Mouse (Mus musculus) brown adipose tissue, adult 24 weeks (tissue): ENCODE results near the gene Ttyh1. TPM values are rescaled to one million over a fixed set of nuclear protein-coding genes. Genes with fewer than 3 reads are reported as not detected.
A peak's percentile ranks its signal among the peaks of the same experiment; 100 is the strongest.

Source experiments
- H3K27ac ChIP-seq: fragments of 200-500 bp; replicated peaks from 2 replicates; pipeline ENCODE4 v1.5.1; 2012; ENCODE audit warnings: low read depth, mild to moderate bottlenecking, low read length
- H3K4me1 ChIP-seq: fragments of 200-500 bp; 2 replicates; pipeline ENCODE4 v1.6.1; 2012; ENCODE audit warnings: low read length, mixed read lengths; ENCODE audit not compliant: control insufficient read depth, insufficient read depth, insufficient read length
- H3K4me3 ChIP-seq: fragments of 200-500 bp; 2 replicates; pipeline ENCODE4 v1.5.1; 2012; ENCODE audit warnings: low read depth, mild to moderate bottlenecking, low read length, moderate library complexity; ENCODE audit not compliant: insufficient read depth
- polyA plus RNA-seq: library from polyadenylated mRNA; stranded (reverse); fragments of >200 nt; gene quantifications from 2 replicates; pipeline ENCODE4 v1.2.4, GENCODE M21; 2012; ENCODE audit not compliant: missing spikeins, insufficient read depth, insufficient read length

Gene Ttyh1
- polyA plus RNA-seq: 1.4 and 2.3 TPM in 2 replicates

DNA sequence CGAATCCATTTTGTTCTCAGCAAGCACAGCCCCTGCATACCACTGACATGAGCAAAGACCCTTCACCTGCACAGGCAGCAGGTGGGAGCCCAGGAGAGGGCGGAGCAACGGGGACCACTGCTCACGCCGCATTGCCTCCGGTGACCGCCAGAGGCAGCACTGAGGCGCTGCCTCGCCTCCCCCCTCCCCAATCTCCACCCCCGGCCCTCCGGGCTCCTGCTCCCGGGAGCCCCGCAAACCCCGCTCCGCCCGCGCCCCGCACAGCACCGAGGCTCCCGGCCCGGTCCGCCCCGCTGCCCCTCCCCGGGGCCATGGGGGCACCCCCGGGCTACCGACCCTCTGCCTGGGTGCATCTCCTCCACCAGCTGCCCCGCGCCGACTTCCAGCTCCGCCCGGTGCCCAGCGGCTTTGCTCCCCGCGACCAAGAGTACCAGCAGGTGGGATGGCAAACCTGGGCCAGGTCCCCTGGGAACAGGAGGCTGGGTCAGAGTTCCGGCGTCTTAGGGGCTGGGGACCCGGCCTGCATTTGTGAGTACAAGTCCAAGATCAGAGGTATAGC is at the start of gene Ttyh1:
Ttyh1 (plus strand) TSS at position 65 of the 559 bp plus-strand sequence.
- Histone ChIP-seq H3K4me3 (no peak within 1 kb of the TSS), H3K4me1 (no peaks in the 10 kb centered on the region), H3K27ac (no peak within 1 kb of the TSS)

- no peak overlapping the region for H3K27ac ChIP-seq
- no peak overlapping the region for H3K4me3 ChIP-seq
- peaks cover 3% of the 10 kb centered on the region; the same call in 1 of the 2 replicates for H3K4me1 ChIP-seq
These were observed 48.1 kb upstream of the Ttyh1 start for GRCm38 (mm10) chr7:4071066-4071465.

- no peak overlapping the region for H3K27ac ChIP-seq
- H3K4me3 ChIP-seq: no peak overlapping the region
- H3K4me1 ChIP-seq: no peaks in the 10 kb centered on the region
These were observed 46.1 kb upstream of the Ttyh1 start for GRCm38 (mm10) chr7:4073144-4073543.

- Histone ChIP-seq H3K4me3 (no peak overlapping the region), H3K4me1 (no peaks in the 10 kb centered on the region), H3K27ac (no peak overlapping the region)
These were observed 39.7 kb upstream of the Ttyh1 start for GRCm38 (mm10) chr7:4079511-4079910.

GRCm38 (mm10) chr7:4080552-4080951 is 38.7 kb upstream of the Ttyh1 start:
- H3K4me1 ChIP-seq: no peaks in the 10 kb centered on the region
- peak overlapping the region; percentile 63 for H3K27ac ChIP-seq
- no peak overlapping the region for H3K4me3 ChIP-seq

- no peaks in the 10 kb centered on the region for H3K4me1 ChIP-seq
- H3K27ac ChIP-seq: no peak overlapping the region
- no peak overlapping the region for H3K4me3 ChIP-seq
These were observed 37.5 kb upstream of the Ttyh1 start for GRCm38 (mm10) chr7:4081706-4082105.

DNA sequence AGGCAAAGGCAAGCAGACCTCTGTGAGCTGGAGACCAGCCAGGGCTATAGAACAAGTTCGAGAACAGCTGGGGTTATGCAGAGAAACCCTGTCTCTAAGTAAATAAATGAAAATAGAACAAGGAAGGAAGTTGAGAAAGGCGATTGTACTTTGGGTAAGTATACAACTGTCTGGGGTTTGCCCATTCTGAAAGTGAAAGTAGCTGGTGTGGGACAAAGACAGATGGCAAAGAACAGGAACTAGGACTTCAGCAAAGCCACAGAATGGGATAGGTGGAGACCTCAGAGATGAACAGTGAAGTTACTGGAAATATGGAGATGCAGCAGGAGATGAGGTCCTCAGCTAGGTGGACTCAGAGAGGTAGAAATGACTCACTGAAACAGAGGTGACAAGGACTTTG is 36.4 kb upstream of the Ttyh1 start:
- Histone ChIP-seq H3K4me3 (0 out of 2 replicates have a peak overlapping the region, but pooled peaks have one; percentile 31), H3K27ac (peak overlapping the region; percentile 61), H3K4me1 (no peaks in the 10 kb centered on the region)

DNA sequence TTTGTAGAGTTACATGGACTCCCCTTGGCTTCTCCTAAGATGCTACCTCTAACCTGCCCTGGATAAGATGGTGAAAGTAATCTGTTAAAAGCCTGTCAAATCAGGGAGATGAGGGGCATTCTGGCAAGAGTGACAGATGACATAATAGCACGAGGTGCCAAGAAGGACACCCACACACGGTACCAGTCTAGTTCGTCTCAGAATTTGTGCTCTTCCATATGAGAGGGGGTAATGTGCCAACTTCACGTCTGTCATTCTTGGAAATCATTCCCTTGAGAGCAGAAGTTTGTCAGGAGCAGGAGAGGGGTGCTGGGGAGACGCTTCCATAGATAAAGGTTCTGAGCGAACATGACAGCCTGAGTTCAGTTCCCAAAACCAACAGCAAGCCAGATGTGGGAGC is 35.0 kb upstream of the Ttyh1 start:
- no peaks in the 10 kb centered on the region for H3K4me1 ChIP-seq
- no peak overlapping the region for H3K27ac ChIP-seq
- no peak overlapping the region for H3K4me3 ChIP-seq

DNA sequence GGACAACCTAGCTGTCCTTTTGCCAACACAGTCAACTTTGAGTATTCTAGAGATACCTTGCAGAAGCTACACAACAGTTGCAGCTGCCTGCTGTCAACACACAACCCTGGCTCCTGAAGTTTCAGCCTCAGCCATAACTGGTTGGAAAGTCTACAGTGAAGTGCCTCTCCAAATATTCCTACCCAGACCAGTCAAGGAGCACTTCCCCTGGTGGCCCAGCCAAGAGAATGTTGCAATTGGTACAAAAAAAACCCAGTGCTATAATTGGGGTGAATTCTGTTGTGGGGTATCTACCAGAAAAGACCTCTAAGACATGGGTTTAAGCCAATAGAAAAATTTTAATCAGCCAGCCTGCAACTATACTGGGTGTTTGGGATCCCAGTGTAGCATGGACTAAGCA is 33.6 kb upstream of the Ttyh1 start:
- Histone ChIP-seq H3K4me3 (no peak overlapping the region), H3K27ac (no peak overlapping the region), H3K4me1 (no peaks in the 10 kb centered on the region)

GRCm38 (mm10) chr7:4087238-4087895 is 31.8 kb upstream of the Ttyh1 start:
- H3K4me3 ChIP-seq: no peak overlapping the region
- H3K27ac ChIP-seq: no peak overlapping the region
- H3K4me1 ChIP-seq: no peaks in the 10 kb centered on the region

GRCm38 (mm10) chr7:4087896-4088480 is 31.2 kb upstream of the Ttyh1 start:
- Histone ChIP-seq H3K4me1 (no peaks in the 10 kb centered on the region), H3K4me3 (no peak overlapping the region), H3K27ac (no peak overlapping the region)

DNA sequence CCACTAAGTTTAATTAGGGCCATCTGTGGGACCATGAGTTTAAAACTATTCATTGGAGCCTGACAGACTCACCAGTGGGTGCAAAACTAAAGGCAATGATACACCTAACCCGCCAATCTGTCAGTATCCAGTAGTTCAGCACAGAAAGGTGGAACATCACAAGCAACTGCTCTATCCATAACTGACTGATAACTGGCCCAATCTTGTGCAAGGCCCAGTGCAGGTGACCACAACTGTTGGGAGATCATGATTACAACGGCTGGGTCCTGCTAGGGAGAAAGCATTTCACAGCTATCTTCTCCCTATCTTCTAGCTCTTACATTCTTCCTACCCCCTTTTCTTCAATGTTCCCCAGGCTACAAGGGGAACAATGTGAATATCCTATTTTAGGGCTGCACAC is 30.5 kb upstream of the Ttyh1 start:
- no peak overlapping the region for H3K27ac ChIP-seq
- no peaks in the 10 kb centered on the region for H3K4me1 ChIP-seq
- no peak overlapping the region for H3K4me3 ChIP-seq

DNA sequence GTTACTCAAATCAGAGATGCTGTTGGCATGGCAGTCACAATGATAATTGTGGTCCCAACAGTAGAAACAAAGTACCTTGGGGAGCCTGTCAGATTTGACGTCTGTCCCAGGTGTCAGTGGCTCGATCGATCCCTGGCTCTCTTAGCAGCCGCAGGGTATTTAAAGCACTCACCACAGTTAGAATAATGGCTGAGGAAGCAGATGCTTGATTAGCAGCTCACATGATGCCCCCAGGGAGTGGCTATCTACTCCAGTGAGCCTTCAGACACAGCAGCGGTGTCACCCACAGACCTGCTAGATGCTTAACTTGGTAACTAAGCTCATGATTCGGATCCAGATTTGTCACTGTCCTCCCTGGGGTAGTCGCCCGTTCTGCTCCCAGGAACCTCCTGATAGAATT is 28.0 kb upstream of the Ttyh1 start:
- Histone ChIP-seq H3K4me3 (no peak overlapping the region), H3K27ac (no peak overlapping the region), H3K4me1 (no peaks in the 10 kb centered on the region)

- Histone ChIP-seq H3K4me1 (no peaks in the 10 kb centered on the region), H3K27ac (no peak overlapping the region), H3K4me3 (no peak overlapping the region)
These were observed 20.9 kb upstream of the Ttyh1 start for GRCm38 (mm10) chr7:4098301-4098700.

- H3K4me3 ChIP-seq: no peak overlapping the region
- H3K4me1 ChIP-seq: no peaks in the 10 kb centered on the region
- H3K27ac ChIP-seq: no peak overlapping the region
These were observed 20.4 kb upstream of the Ttyh1 start for GRCm38 (mm10) chr7:4098832-4099231.

- H3K27ac ChIP-seq: no peak overlapping the region
- no peaks in the 10 kb centered on the region for H3K4me1 ChIP-seq
- no peak overlapping the region for H3K4me3 ChIP-seq
These were observed 18.1 kb upstream of the Ttyh1 start for GRCm38 (mm10) chr7:4101144-4101543.
